Mouse (Mus musculus): ENCODE data around the gene Crk.

- no peak for TF ChIP-seq POLR2A (IDR thresholded peaks at IDR 0.05; ENCODE audit: control insufficient read depth, extremely low read depth, insufficient read depth, low read length, poor library complexity)
- no peak for TF ChIP-seq CTCF (IDR thresholded peaks at IDR 0.05; ENCODE audit: borderline replicate concordance, control insufficient read depth, extremely low read depth, insufficient read depth, low read length, poor library complexity)
Measured at GRCm38 (mm10) chr11:75700557-75700956, 21.5 kb downstream of the Crk start.

Measured in thymus, adult 2 months (tissue).